Mouse (Mus musculus) left cerebral cortex, adult 2 months (tissue): ENCODE measurements around the gene Ramp1. TPM values are rescaled to one million over a fixed set of nuclear protein-coding genes. Genes with fewer than 3 reads are reported as not detected.

Experiments used
- DNase-seq, 2 experiments: peaks; one replicate each; pipeline ENCODE4 v3.0.0; 2021 to 2022; ENCODE audit warnings: low spot score in 2 of 2, mixed read lengths in 1 of 2; ENCODE audit errors: extremely low spot score in 1 of 2
- H3K27ac ChIP-seq: fragments of 200-600 bp; 2 replicates; pipeline ENCODE4 v1.8.1; 2022
- H3K4me3 ChIP-seq: fragments of 200-600 bp; 2 replicates; pipeline ENCODE4 v1.8.1; 2022
- CTCF ChIP-seq: fragments of 200-600 bp; IDR thresholded peaks from 2 replicates; pipeline ENCODE4 v1.8.1; 2022; ENCODE audit warnings: antibody characterized with exemption, mild to moderate bottlenecking, moderate library complexity
- intact Hi-C: fragments of 180-260 bp; cut with DNase I; formaldehyde crosslinking; loops from one replicate; pipeline ENCODE4 v1.15.1; 2025
- total RNA-seq, 2 experiments: library from RNA; stranded (reverse); gene quantifications; 2 replicates each; pipeline ENCODE4 v1.2.3; 2021

Gene Ramp1
- total RNA-seq, 2 experiments from 2014 or later = 52.6 to 53.0 TPM

DNA sequence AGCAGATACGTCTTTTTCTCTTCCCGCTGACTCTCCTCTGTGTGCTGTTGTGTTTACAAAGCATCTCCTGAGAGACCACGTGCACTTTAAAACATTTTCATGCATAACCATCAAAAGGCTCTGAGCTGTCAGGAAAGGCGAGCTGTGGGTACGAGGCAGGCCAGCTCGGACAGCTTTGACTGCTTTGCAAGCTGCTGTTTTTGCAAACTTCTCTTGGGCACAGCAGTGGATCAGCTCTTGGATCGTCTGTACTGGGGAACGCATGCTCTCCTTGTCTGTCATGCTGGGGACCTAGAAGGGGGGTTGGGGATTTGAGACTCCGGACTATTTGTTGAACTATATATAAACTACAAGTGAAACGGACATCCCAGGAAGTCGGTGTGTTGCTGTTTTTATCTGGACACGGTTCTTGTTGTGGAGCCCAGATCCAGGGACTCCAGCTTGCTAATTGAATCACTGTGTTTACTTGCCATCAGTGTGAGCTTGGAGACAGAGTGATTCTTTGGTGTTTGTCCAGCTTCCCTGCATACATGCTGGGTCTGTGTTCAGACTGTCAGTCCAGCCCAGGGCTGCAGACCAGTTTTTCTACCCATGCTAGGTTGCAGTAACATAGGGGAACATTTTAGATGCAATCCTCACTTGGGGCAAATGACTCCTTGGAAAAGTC, 2.3 kb downstream of the Ramp1 start:
- peak overlapping the region; percentile 74 for H3K4me3 ChIP-seq
- intact Hi-C loops = loop anchor here (5.0 kb wide), 1 partner anchor 200 kb away; no protein-coding TSS in a partner anchor

GRCm38 (mm10) chr1:91183305-91183704, 3.7 kb downstream of the Ramp1 start:
- intact Hi-C loops = loop anchor here (5.0 kb wide), 1 partner anchor 199 kb away; no protein-coding TSS in a partner anchor
- no peak overlapping the region for H3K4me3 ChIP-seq
- no peak for DNase-seq
- H3K27ac ChIP-seq = no peak overlapping the region
- no peak for TF ChIP-seq CTCF

More for the DNA sequence above, 2.3 kb downstream of the Ramp1 start:
- H3K27ac ChIP-seq = peak overlapping the region; percentile 92
- no peak for DNase-seq
- no peak for TF ChIP-seq CTCF

- Histone ChIP-seq H3K27ac (peak overlapping the region; percentile 40; the same call in 1 of the 2 replicates), H3K4me3 (no peak overlapping the region)
- DNase-seq = no peak
- TF ChIP-seq CTCF = no peak
- intact Hi-C loops = no loop called here
These were observed 7.1 kb downstream of the Ramp1 start for GRCm38 (mm10) chr1:91186677-91187076.

DNA sequence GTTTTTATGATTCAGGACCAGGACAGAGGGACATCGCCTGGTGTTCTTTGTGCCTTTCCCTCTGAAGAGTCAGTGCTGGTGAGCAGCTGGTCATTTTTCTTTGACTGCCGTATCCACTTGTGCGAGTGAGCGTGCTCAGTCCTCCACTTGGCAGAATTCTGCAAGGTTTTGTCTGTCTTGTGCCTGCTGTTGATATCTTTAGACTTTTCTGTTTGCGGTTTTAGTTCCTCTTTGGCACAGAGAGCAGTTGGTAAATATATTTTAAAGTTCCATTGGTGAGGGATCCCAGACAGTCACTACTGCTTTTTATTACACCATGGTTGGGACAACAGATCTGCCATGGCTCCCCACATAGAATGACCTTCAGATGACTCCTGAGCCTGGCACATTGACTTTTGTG, 7.7 kb downstream of the Ramp1 start:
- peak overlapping the region; percentile 51; the same call in 1 of the 2 replicates for H3K27ac ChIP-seq
- peak in 1 of 2 experiments; percentile 9 for DNase-seq
- intact Hi-C loops = no loop called here
- no peak for TF ChIP-seq CTCF
- H3K4me3 ChIP-seq = no peak overlapping the region

GRCm38 (mm10) chr1:91187786-91188640, 8.4 kb downstream of the Ramp1 start:
- peak in 1 of 2 experiments; percentile 11 for DNase-seq
- peak overlapping the region; percentile 51; the same call in 1 of the 2 replicates for H3K27ac ChIP-seq
- TF ChIP-seq CTCF = no peak
- no peak overlapping the region for H3K4me3 ChIP-seq
- intact Hi-C loops = loop anchor here (2.0 kb wide), 1 partner anchor 17 kb away; no protein-coding TSS in a partner anchor

- DNase-seq = peak in 1 of 2 experiments; percentile 28
- TF ChIP-seq CTCF = no peak
- intact Hi-C loops = loop anchor here (2.0 kb wide), 1 partner anchor 16 kb away; no protein-coding TSS in a partner anchor
- Histone ChIP-seq H3K27ac (no peak overlapping the region; the same call in 1 of the 2 replicates), H3K4me3 (no peak overlapping the region)
These were observed 9.3 kb downstream of the Ramp1 start for GRCm38 (mm10) chr1:91188851-91189460.

DNA sequence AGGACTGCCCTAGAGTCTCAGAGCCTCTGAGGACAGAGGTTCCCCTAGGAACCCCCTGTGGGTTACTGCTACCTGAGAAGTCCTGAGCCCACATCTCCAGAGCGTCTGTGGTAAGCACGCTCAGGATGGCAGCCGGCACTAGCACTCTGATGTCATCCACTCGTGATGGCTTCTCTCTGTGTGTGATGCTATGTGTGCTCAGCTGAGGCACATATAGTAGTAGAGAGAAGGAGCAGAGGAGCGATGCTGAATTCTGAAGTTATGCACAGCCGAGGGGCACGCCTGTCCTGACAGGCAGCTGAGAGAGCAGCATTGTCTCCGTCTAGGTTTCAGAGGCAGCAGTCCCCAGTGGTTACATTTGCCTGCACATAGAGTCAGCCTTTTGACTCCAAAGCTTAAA, 12.6 kb downstream of the Ramp1 start:
- intact Hi-C loops = no loop called here
- H3K27ac ChIP-seq = no peak overlapping the region; the same call in 1 of the 2 replicates

DNA sequence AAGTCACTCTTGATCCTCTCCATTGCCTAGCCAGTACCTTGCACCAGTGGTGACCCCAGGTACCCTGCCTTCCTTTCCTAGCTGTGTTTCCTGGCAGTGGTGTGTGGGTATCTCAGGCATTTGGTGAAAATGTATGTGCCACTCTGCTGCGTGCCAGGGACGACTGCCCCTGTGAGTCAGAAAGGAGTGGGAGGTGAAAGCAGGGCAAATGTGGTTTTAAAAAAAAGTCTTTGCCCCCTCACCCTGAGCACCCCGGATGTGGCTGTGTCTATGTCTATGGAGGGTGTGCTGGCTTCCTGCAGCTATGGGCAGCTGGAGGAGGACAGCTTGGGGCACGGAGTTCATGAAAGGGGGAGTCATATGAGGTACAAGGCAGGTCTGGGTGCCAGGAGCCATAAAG, 13.6 kb downstream of the Ramp1 start:
- intact Hi-C loops = no loop called here
- Histone ChIP-seq H3K4me3 (no peak overlapping the region), H3K27ac (peak overlapping the region; percentile 51)
- TF ChIP-seq CTCF = no peak
- DNase-seq = no peak

More for the DNA sequence above, 12.6 kb downstream of the Ramp1 start:
- TF ChIP-seq CTCF = no peak
- DNase-seq = no peak
- no peak overlapping the region for H3K4me3 ChIP-seq

DNA sequence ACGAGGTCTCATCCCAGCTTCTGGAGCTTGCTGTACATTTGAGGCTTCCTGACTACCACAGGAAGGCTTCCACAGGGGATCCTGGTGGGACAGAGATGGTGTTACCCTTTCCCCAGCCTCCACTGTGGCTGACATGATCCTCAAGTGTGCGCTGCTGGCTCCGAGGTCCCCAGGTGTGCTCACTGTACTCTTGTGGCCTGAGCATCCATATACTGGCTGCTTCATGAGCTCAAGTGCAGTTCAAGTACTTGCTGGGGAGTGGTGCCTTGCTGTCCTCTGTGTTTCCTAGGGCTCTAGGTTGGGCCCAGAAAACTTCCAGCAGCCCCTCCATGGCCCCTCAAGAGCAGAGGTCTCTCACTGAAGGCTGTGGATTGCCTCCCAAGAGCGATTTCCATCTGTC, 14.1 kb downstream of the Ramp1 start:
- Histone ChIP-seq H3K4me3 (no peak overlapping the region), H3K27ac (peak overlapping the region; percentile 51; the same call in 1 of the 2 replicates)
- intact Hi-C loops = no loop called here
- no peak for DNase-seq
- no peak for TF ChIP-seq CTCF

- DNase-seq = no peak
- Histone ChIP-seq H3K4me3 (no peak overlapping the region), H3K27ac (peak overlapping the region; percentile 53)
- intact Hi-C loops = loop anchor here (10.0 kb wide), 1 partner anchor 255 kb away; the partner anchor contains the start of gene Per2
- no peak for TF ChIP-seq CTCF
These were observed 20.2 kb downstream of the Ramp1 start for GRCm38 (mm10) chr1:91199793-91200192.

DNA sequence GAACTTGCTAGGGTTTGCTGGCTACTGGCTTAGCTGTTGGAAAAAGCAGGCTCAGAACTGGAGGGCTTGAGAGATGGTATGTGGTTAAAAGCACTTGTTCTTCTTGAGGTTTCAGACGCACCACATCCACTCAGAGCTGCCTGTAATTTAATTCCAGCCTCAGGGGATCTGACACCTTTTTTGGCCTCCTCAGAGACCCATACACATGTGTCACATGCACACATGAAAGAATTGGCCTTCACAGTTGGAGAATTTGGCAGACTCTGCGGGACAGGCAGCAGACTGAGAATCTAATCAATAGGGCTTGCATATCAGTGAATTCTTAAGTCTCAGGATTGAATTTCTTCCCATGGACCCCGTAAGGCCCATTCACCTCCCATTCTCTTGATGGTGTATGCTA, 21.5 kb downstream of the Ramp1 start:
- no peak for DNase-seq
- TF ChIP-seq CTCF = no peak
- no peak overlapping the region for H3K27ac ChIP-seq
- intact Hi-C loops = loop anchor here (10.0 kb wide), 1 partner anchor 254 kb away; the partner anchor contains the start of gene Per2
- H3K4me3 ChIP-seq = no peak overlapping the region
